Mouse (Mus musculus) embryonic stem cell, embryonic (primary cell): ENCODE measurements at regions not wholly inside any gene's neighbourhood (a gene's known extent, or its start where the extent isn't known, plus 50 kb on each side); places are given as distances from the start of the nearest gene placed in this dataset.

Experiments
- CTCF ChIA-PET, 4 experiments: fragments of 300-600 bp in 2 of 4; fragments of 350-600 bp in 2 of 4; sonication (Branson Sonifier 250); formaldehyde crosslinking; loops; one replicate each; lab custom pipeline; 2022; ENCODE audit warnings: inconsistent platforms in 2 of 4; lab: Charles Lee
- POLR2A ChIA-PET, 4 experiments: fragments of 300-600 bp in 2 of 4; fragments of 350-600 bp in 2 of 4; sonication (Branson Sonifier 250); formaldehyde crosslinking; loops; one replicate each; lab custom pipeline; 2022; ENCODE audit warnings: antibody characterized with exemption in 4 of 4, inconsistent platforms in 1 of 4; lab: Charles Lee

DNA sequence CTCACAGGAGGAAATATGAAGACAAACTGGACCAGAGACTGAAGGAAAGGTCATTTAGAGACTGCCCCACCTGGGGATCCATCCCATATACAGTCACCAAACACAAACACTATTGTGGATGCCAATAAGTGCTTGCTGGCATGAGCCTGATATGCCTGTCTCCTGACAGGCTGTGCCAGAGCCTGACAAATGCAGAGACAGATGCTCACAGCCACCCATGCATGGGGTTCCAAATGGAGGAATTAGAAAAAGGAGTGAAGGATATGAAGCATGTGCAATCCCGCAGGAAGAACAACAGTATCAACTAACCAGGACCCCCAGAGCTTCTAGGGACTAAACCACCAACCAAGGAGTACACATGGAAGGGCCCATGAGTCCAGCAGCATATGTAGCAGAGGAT, 505.9 kb downstream of the Gm6685 start:
- CTCF ChIA-PET, result no interaction called here
- POLR2A ChIA-PET, result no interaction called here

DNA sequence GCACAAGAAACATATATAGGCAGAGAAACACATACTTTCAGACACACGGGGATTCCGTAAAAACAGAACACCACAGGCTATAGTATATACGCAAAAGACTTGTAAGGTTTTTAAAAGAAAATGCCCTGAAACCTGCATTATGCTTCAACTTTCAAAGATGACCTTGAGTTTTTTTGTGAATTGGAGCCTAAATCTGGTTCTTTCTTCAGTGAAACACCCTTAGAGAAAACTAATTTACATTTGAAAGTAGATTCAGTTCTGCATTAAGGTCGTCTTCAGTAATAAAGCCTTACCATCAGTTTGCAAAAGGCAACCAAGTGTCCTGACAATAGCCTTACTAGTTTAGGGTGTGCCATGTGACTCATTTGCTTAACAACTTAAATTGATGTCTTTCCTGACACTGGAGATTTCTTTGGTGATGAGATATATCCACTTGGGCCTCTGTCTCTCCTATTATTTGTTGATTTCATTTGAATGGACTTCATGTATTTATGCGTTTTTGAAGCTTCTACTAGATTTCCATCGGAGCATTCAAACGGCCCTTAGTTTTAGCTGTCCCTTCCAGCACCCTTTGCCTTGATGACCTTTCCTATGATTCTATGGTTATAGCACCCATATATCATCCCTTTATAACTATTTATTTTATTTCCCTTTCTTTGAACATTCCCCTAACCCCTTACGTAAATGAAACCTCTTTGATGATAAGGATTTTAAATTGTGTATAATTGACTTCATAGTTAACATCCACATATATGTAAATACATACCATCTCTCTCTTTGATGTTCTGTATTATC, 539.6 kb downstream of the Gm6685 start:
- POLR2A ChIA-PET, result interaction anchor here in 1 of 4 experiments (0.7 kb wide), 1 partner anchor 1682 kb away, joined by 3 read pairs; no protein-coding TSS in a partner anchor

DNA sequence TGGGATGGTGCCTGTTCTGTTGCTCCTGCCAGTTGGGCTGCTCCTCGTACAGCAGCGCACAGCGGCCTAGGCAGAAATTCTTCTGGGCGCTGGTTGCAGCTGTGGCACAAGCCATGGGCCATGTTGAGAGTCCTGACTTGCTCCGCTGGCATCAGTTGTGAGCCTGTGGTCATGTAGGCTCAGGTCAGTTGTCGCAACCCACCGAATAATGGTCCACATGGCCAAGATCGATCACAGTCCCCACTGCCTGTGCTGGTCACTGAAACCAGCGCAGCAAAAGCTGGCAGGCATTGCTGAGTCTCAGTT, 585.8 kb downstream of the Gm6685 start:
- ChIA-PET POLR2A (no interaction called here), CTCF (no interaction called here)

More for the DNA sequence above, 539.6 kb downstream of the Gm6685 start:
- CTCF ChIA-PET, result no interaction called here

DNA sequence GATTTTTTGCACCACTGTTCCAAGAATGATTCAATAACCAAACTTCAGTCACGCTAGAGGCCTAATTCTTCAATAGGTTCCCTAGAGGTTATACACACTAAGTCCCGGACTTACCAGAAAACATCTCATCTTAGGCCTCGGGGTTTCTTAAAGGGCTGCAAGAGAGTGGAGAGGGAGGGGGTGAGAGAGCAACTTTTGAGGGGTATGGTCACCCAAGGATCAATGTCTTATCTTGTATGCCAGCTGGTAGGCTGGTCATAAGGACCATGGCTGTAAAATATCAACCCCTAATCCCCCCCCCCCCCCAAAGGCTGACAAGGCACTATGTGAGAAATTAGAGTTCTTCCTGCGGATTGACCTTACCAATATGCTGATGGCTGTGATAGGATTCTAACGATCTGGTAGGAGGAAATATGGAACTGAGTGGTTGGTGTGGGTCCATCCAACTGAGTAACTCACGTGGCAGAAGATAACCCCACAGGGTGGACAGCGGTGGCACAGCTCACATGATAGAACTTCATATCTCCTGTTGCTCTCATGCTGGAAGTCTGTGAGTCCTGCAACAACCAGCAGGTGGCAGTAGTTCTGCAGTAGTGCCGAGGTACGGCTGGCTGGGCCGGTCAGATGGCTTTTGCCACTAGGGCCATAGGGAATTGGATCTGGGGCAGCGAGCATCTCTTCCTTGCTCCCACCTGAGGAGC, 586.3 kb downstream of the Gm6685 start:
- ChIA-PET POLR2A (no interaction called here), CTCF (interaction anchor here in 2 of 4 experiments (0.6 to 1.6 kb wide), 2 partner anchors 16 to 830 kb away, joined by 3 read pairs; partner anchors contain the start of gene Ccdc85a (in 1 of the 2))

DNA sequence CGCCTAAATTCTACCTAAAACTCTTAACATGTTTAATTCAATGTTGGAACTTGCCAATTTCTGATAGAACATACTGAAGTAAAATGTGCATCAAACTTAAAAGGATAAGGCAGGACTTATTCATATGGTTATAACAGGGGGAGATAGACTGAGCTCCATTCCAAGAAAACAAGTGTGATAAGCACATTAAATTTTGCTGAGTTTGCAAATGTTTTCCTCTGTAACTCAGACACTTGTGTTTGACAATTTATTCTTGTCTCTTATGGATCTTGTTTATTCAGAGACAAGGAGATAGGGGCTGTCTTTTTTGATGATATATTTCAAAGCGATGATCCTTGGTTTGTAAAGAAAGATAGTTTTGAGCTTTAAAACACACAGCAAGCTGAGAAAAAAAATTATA, 613.6 kb downstream of the Gm6685 start:
- POLR2A ChIA-PET, result no interaction called here
- CTCF ChIA-PET, result no interaction called here

GRCm38 (mm10) chr11:27721346-27721745, 618.3 kb downstream of the Gm6685 start:
- POLR2A ChIA-PET, result no interaction called here
- CTCF ChIA-PET, result no interaction called here

DNA sequence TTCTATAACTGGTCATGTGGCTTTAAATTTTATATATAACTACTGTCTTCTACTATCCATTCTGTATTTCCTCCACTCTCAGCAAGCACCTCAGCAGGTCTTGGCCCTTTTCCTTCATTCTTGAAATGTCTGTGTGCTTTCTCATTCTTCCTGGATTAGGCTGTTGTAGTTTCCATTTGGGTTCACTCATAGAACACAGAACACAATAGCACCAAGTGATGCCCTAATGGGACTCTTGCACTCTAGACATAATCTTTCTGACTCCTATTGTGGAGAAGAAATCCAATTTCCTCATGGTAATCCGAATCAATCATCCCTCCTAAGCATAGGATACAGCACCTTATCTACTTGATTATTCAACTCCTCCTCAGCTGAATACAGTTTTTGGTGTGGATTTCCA, 667.2 kb downstream of the Gm6685 start:
- ChIA-PET POLR2A (no interaction called here), CTCF (no interaction called here)
